Mouse (Mus musculus) intestine, embryonic 14.5 days (tissue): ENCODE measurements at regions not wholly inside any gene's neighbourhood (a gene's known extent, or its start where the extent isn't known, plus 50 kb on each side); places are given as distances from the start of the nearest gene placed in this dataset.

ENCODE experiments used
- ATAC-seq: fragments of 200-750 bp; cut with Nextera tagmentation; replicated peaks from 2 replicates; pipeline ENCODE4 v1.8.0; 2017; ENCODE audit warnings: low read depth, moderate number of reproducible peaks, moderate TSS enrichment, moderate library complexity; ENCODE audit not compliant: low FRiP score, low TSS enrichment
- DNase-seq: peaks from one replicate; pipeline ENCODE4 v3.0.0-alpha.2; 2018; ENCODE audit warnings: low spot score
- H3K27ac ChIP-seq: fragments of 300-500 bp; sonication (generic); 2 replicates; pipeline ENCODE4 v1.5.1; 2014; ENCODE audit warnings: low read depth, mild to moderate bottlenecking, control low read depth
- H3K27me3 ChIP-seq: fragments of 300-500 bp; sonication (generic); replicated peaks from 2 replicates; pipeline ENCODE4 v1.6.1; 2014; ENCODE audit warnings: low read length, control low read depth; ENCODE audit not compliant: control insufficient read depth, insufficient read depth
- H3K36me3 ChIP-seq: fragments of 300-500 bp; sonication (generic); 2 replicates; pipeline ENCODE4 v1.6.1; 2014; ENCODE audit warnings: low read length, control low read depth; ENCODE audit not compliant: control insufficient read depth, insufficient read depth
- H3K4me1 ChIP-seq: fragments of 300-500 bp; sonication (generic); replicated peaks from 2 replicates; pipeline ENCODE4 v1.6.1; 2014; ENCODE audit warnings: low read length, control low read depth, mixed read lengths; ENCODE audit not compliant: control insufficient read depth, insufficient read depth
- H3K4me2 ChIP-seq: fragments of 300-500 bp; sonication (generic); 2 replicates; pipeline ENCODE4 v1.6.1; 2014; ENCODE audit warnings: low read length
- H3K4me3 ChIP-seq: fragments of 300-500 bp; sonication (generic); 2 replicates; pipeline ENCODE4 v1.5.1; 2014; ENCODE audit warnings: low read depth, low read length, control low read depth, mixed read lengths
- H3K9ac ChIP-seq: fragments of 300-500 bp; sonication (generic); 2 replicates; pipeline ENCODE4 v1.6.1; 2014; ENCODE audit warnings: mild to moderate bottlenecking, low read length
- H3K9me3 ChIP-seq: fragments of 300-500 bp; sonication (generic); 2 replicates; pipeline ENCODE4 v1.6.1; 2016; ENCODE audit warnings: low read length, control low read depth; ENCODE audit not compliant: control insufficient read depth
- WGBS: fragments of 180-500 bp; shearing (Covaris S2); extraction: QIAGEN DNeasy Blood & Tissue Kit; methylation state at CpG from one replicate; pipeline ENCODE4 v1.1.7; 2014; 5-methylcytosine and 5-hydroxymethylcytosine counted together

- Histone ChIP-seq H3K4me1 (no peaks in the 10 kb centered on the region), H3K27ac (no peak overlapping the region), H3K4me3 (no peak overlapping the region), H3K9ac (no peak overlapping the region), H3K36me3 (no peaks in the 10 kb centered on the region), H3K4me2 (no peak overlapping the region), H3K9me3 (no peaks in the 10 kb centered on the region), H3K27me3 (no peaks in the 10 kb centered on the region)
- ATAC-seq: no peak
- 85% methylated on average over 1 of the region's 1 CpGs for WGBS
- no peak for DNase-seq
Measured at GRCm38 (mm10) chr14:89242159-89242558, 771.0 kb upstream of the Pcdh20 start.

- no peak for ATAC-seq
- WGBS: 77% methylated on average over 3 of the region's 3 CpGs
- H3K9me3 ChIP-seq: no peaks in the 10 kb centered on the region
- no peak overlapping the region for H3K27ac ChIP-seq
- H3K4me1 ChIP-seq: no peaks in the 10 kb centered on the region
- H3K36me3 ChIP-seq: no peaks in the 10 kb centered on the region
- no peak overlapping the region for H3K4me2 ChIP-seq
- H3K9ac ChIP-seq: no peak overlapping the region
- no peaks in the 10 kb centered on the region for H3K27me3 ChIP-seq
- DNase-seq: no peak
- H3K4me3 ChIP-seq: no peak overlapping the region
Measured at GRCm38 (mm10) chr14:89236501-89236900, 765.3 kb upstream of the Pcdh20 start.

GRCm38 (mm10) chr14:89230482-89230881, 759.3 kb upstream of the Pcdh20 start:
- no peak overlapping the region for H3K4me3 ChIP-seq
- H3K4me1 ChIP-seq: no peaks in the 10 kb centered on the region
- no peaks in the 10 kb centered on the region for H3K9me3 ChIP-seq
- no peak for ATAC-seq
- H3K36me3 ChIP-seq: no peaks in the 10 kb centered on the region
- 39% methylated on average over 8 of the region's 8 CpGs for WGBS
- H3K4me2 ChIP-seq: no peak overlapping the region
- no peaks in the 10 kb centered on the region for H3K27me3 ChIP-seq
- H3K9ac ChIP-seq: no peak overlapping the region
- DNase-seq: no peak
- H3K27ac ChIP-seq: no peak overlapping the region

- H3K27me3 ChIP-seq: no peaks in the 10 kb centered on the region
- no peak overlapping the region for H3K9ac ChIP-seq
- H3K27ac ChIP-seq: no peak overlapping the region
- H3K4me1 ChIP-seq: no peaks in the 10 kb centered on the region
- no peaks in the 10 kb centered on the region for H3K9me3 ChIP-seq
- DNase-seq (no peak), ATAC-seq (no peak)
- 73% methylated on average over 1 of the region's 1 CpGs for WGBS
- no peak overlapping the region for H3K4me3 ChIP-seq
- no peak overlapping the region for H3K4me2 ChIP-seq
- H3K36me3 ChIP-seq: no peaks in the 10 kb centered on the region
Measured at GRCm38 (mm10) chr14:89217390-89217789, 746.2 kb upstream of the Pcdh20 start.

GRCm38 (mm10) chr14:89181386-89181979, 710.3 kb upstream of the Pcdh20 start:
- Histone ChIP-seq H3K9ac (no peak overlapping the region), H3K27ac (no peak overlapping the region), H3K4me2 (no peak overlapping the region), H3K27me3 (no peaks in the 10 kb centered on the region), H3K36me3 (no peaks in the 10 kb centered on the region), H3K4me1 (no peaks in the 10 kb centered on the region), H3K4me3 (no peak overlapping the region), H3K9me3 (no peaks in the 10 kb centered on the region)
- ATAC-seq (no peak), DNase-seq (no peak)
- WGBS: 43% methylated on average over 2 of the region's 2 CpGs

- H3K9ac ChIP-seq: no peak overlapping the region
- H3K9me3 ChIP-seq: no peaks in the 10 kb centered on the region
- no peak overlapping the region for H3K4me3 ChIP-seq
- H3K4me2 ChIP-seq: no peak overlapping the region
- no peaks in the 10 kb centered on the region for H3K27me3 ChIP-seq
- no peak overlapping the region for H3K27ac ChIP-seq
- no peaks in the 10 kb centered on the region for H3K36me3 ChIP-seq
- ATAC-seq: no peak
- H3K4me1 ChIP-seq: no peaks in the 10 kb centered on the region
- no peak for DNase-seq
- WGBS: 88% methylated on average over 3 of the region's 3 CpGs
Measured at GRCm38 (mm10) chr14:89142994-89143686, 671.9 kb upstream of the Pcdh20 start.

GRCm38 (mm10) chr14:89099296-89099695, 628.1 kb upstream of the Pcdh20 start:
- WGBS: 43% methylated on average over 4 of the region's 4 CpGs
- no peaks in the 10 kb centered on the region for H3K4me1 ChIP-seq

GRCm38 (mm10) chr14:89089661-89090060, 618.5 kb upstream of the Pcdh20 start:
- Histone ChIP-seq H3K4me2 (no peak overlapping the region), H3K9me3 (no peaks in the 10 kb centered on the region), H3K4me3 (no peak overlapping the region), H3K27ac (no peak overlapping the region), H3K36me3 (no peaks in the 10 kb centered on the region), H3K4me1 (no peaks in the 10 kb centered on the region), H3K27me3 (no peaks in the 10 kb centered on the region), H3K9ac (no peak overlapping the region)
- ATAC-seq: no peak
- 81% methylated on average over 1 of the region's 1 CpGs for WGBS
- no peak for DNase-seq

More at GRCm38 (mm10) chr14:89099296-89099695, 628.1 kb upstream of the Pcdh20 start:
- Histone ChIP-seq H3K9me3 (no peaks in the 10 kb centered on the region), H3K27ac (no peak overlapping the region), H3K36me3 (no peaks in the 10 kb centered on the region), H3K9ac (no peak overlapping the region), H3K27me3 (no peaks in the 10 kb centered on the region), H3K4me2 (no peak overlapping the region), H3K4me3 (no peak overlapping the region)
- ATAC-seq (no peak), DNase-seq (no peak)

GRCm38 (mm10) chr14:89076014-89076413, 604.8 kb upstream of the Pcdh20 start:
- no peaks in the 10 kb centered on the region for H3K9me3 ChIP-seq
- no peak for DNase-seq
- H3K4me3 ChIP-seq: no peak overlapping the region
- WGBS: 92% methylated on average over 1 of the region's 1 CpGs
- H3K27ac ChIP-seq: no peak overlapping the region
- no peak overlapping the region for H3K9ac ChIP-seq
- H3K4me2 ChIP-seq: no peak overlapping the region
- ATAC-seq: no peak
- no peaks in the 10 kb centered on the region for H3K27me3 ChIP-seq
- H3K36me3 ChIP-seq: no peaks in the 10 kb centered on the region
- H3K4me1 ChIP-seq: no peaks in the 10 kb centered on the region
